Mouse (Mus musculus) stomach, embryonic 16.5 days (tissue): ENCODE measurements around the gene Hpcal4. TPM values are rescaled to one million over a fixed set of nuclear protein-coding genes. Genes with fewer than 3 reads are reported as not detected.
"Not testable (repeated sequence)": the region's sequence is repeated elsewhere in the genome, so short reads cannot be mapped to it uniquely, and the experiment has no call there.

Experiments
- ATAC-seq: fragments of 200-750 bp; cut with Nextera tagmentation; 2 replicates; pipeline ENCODE4 v1.8.0; 2017; ENCODE audit warnings: moderate number of reproducible peaks, moderate TSS enrichment; ENCODE audit not compliant: insufficient read depth, low FRiP score
- H3K27ac ChIP-seq: fragments of 300-500 bp; sonication (generic); 2 replicates; pipeline ENCODE4 v1.5.1; 2014; ENCODE audit warnings: low read length
- H3K27me3 ChIP-seq: fragments of 300-500 bp; sonication (generic); 2 replicates; pipeline ENCODE4 v1.6.1; 2014; ENCODE audit warnings: low read length, control low read depth, mixed read lengths; ENCODE audit not compliant: control insufficient read depth, insufficient read depth
- H3K36me3 ChIP-seq: fragments of 300-500 bp; sonication (generic); 2 replicates; pipeline ENCODE4 v1.6.1; 2014; ENCODE audit warnings: low read length; ENCODE audit not compliant: control insufficient read depth, insufficient read depth
- H3K4me1 ChIP-seq: fragments of 300-500 bp; sonication (generic); 2 replicates; pipeline ENCODE4 v1.6.1; 2014; ENCODE audit warnings: low read length, control low read depth, mixed read lengths; ENCODE audit not compliant: control insufficient read depth, insufficient read depth
- H3K4me2 ChIP-seq: fragments of 300-500 bp; sonication (generic); 2 replicates; pipeline ENCODE4 v1.6.1; 2014; ENCODE audit warnings: low read depth, low read length, mixed read lengths
- H3K4me3 ChIP-seq: fragments of 300-500 bp; sonication (generic); replicated peaks from 2 replicates; pipeline ENCODE4 v1.5.1; 2014; ENCODE audit warnings: mild to moderate bottlenecking, low read length
- H3K9ac ChIP-seq: fragments of 300-500 bp; sonication (generic); 2 replicates; pipeline ENCODE4 v1.6.1; 2014; ENCODE audit warnings: low read length
- H3K9me3 ChIP-seq: fragments of 300-500 bp; sonication (generic); replicated peaks from 2 replicates; pipeline ENCODE4 v1.6.1; 2016; ENCODE audit warnings: low read length, control low read depth; ENCODE audit not compliant: control insufficient read depth
- WGBS: fragments of 180-500 bp; shearing (Covaris S2); extraction: QIAGEN DNeasy Blood & Tissue Kit; methylation state at CpG from one replicate; pipeline ENCODE4 v1.1.7; 2014; 5-methylcytosine and 5-hydroxymethylcytosine counted together
- polyA plus RNA-seq: library from polyadenylated mRNA; unstranded; fragments of >200 nt; fragmentation: Nextera tagmentation; extraction: Ambion mirVana; gene quantifications from 2 replicates; pipeline ENCODE4 v1.2.1, GENCODE M21; 2015

Hpcal4 gene
- polyA plus RNA-seq, 1 experiment from 2014 or later, result 4.2 TPM

- Histone ChIP-seq H3K36me3 (no peaks in the 10 kb centered on the region), H3K9ac (no peak overlapping the region), H3K4me2 (no peak overlapping the region), H3K27ac (no peak overlapping the region), H3K9me3 (no peaks in the 10 kb centered on the region), H3K4me1 (no peaks in the 10 kb centered on the region), H3K4me3 (no peak overlapping the region), H3K27me3 (no peaks in the 10 kb centered on the region)
- ATAC-seq, result no peak
Measured at GRCm38 (mm10) chr4:123155840-123156239, 27.2 kb upstream of the Hpcal4 start.

GRCm38 (mm10) chr4:123160571-123160970 lies 22.5 kb upstream of the Hpcal4 start:
- no peaks in the 10 kb centered on the region for H3K27me3 ChIP-seq
- H3K4me2 ChIP-seq, result no peak overlapping the region
- H3K4me3 ChIP-seq, result no peak overlapping the region
- no peak overlapping the region for H3K27ac ChIP-seq
- peaks cover 7% of the 10 kb centered on the region; the same call in 1 of the 2 replicates for H3K4me1 ChIP-seq
- H3K9me3 ChIP-seq, result no peaks in the 10 kb centered on the region
- ATAC-seq, result no peak
- H3K36me3 ChIP-seq, result no peaks in the 10 kb centered on the region
- H3K9ac ChIP-seq, result no peak overlapping the region
- 71% methylated on average over 6 of the region's 6 CpGs for WGBS

GRCm38 (mm10) chr4:123161251-123161650 lies 21.8 kb upstream of the Hpcal4 start:
- WGBS, result 68% methylated on average over 3 of the region's 3 CpGs
- H3K36me3 ChIP-seq, H3K27ac ChIP-seq, H3K4me1 ChIP-seq, H3K9me3 ChIP-seq, H3K27me3 ChIP-seq, ATAC-seq, H3K4me3 ChIP-seq, H3K9ac ChIP-seq, H3K4me2 ChIP-seq: not testable (repeated sequence)

DNA sequence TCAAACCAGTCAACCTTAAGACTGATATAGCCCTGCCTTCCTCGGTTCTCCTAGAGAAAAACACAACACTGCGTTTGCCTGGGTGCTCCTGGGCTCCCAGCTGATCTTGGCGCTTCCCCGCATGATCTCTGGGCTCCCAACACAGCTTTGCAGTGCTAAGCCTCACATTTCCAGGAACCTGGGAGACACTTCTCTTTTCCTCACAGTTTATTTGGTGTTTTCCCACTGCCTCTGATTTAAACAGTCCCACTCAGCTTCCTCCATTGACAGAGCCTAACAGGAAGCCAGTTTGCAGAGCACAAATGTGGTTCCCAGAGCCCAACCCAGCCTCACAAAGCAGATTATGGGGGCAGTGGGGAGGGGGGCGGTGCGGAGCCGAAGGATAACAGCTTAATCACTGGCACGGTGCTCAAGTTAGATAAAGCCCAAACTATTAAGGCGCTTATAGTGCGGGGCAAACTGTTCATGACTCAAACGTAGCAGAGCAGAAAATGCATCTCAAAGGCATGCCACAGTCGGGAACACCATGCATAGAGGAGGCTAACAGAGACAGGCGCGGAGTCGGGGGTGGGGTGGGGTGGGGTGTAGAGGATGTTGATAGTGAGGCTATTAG lies 20.6 kb upstream of the Hpcal4 start:
- no peak for ATAC-seq
- H3K4me3 ChIP-seq, result 0 out of 2 replicates have a peak overlapping the region, but pooled peaks have one; percentile 10
- peak overlapping the region; percentile 39 for H3K4me2 ChIP-seq
- WGBS, result 13% methylated on average over 15 of the region's 15 CpGs
- peak overlapping the region; percentile 39; the same call in 1 of the 2 replicates for H3K9ac ChIP-seq
- H3K36me3 ChIP-seq, result no peaks in the 10 kb centered on the region
- no peak overlapping the region for H3K27ac ChIP-seq
- H3K27me3 ChIP-seq, result no peaks in the 10 kb centered on the region
- peaks cover 7% of the 10 kb centered on the region; the same call in 1 of the 2 replicates for H3K4me1 ChIP-seq
- H3K9me3 ChIP-seq, result 0 out of 2 replicates have a peak, but pooled peaks cover 3% of the 10 kb centered on the region

GRCm38 (mm10) chr4:123164157-123164556 lies 18.9 kb upstream of the Hpcal4 start:
- Histone ChIP-seq H3K4me3 (no peak overlapping the region), H3K9me3 (0 out of 2 replicates have a peak, but pooled peaks cover 3% of the 10 kb centered on the region), H3K4me2 (no peak overlapping the region), H3K9ac (no peak overlapping the region), H3K27ac (no peak overlapping the region), H3K27me3 (no peaks in the 10 kb centered on the region), H3K36me3 (no peaks in the 10 kb centered on the region), H3K4me1 (peaks cover 7% of the 10 kb centered on the region; the same call in 1 of the 2 replicates)
- WGBS, result 57% methylated on average over 15 of the region's 15 CpGs
- no peak for ATAC-seq

- H3K4me2 ChIP-seq, result no peak overlapping the region
- H3K36me3 ChIP-seq, result no peaks in the 10 kb centered on the region
- no peaks in the 10 kb centered on the region for H3K4me1 ChIP-seq
- H3K27ac ChIP-seq, result no peak overlapping the region
- H3K9ac ChIP-seq, result no peak overlapping the region
- ATAC-seq, result no peak
- H3K4me3 ChIP-seq, result no peak overlapping the region
- peaks cover 7% of the 10 kb centered on the region; the same call in 1 of the 2 replicates for H3K27me3 ChIP-seq
- no peaks in the 10 kb centered on the region for H3K9me3 ChIP-seq
Measured at GRCm38 (mm10) chr4:123171811-123172210, 11.2 kb upstream of the Hpcal4 start.

GRCm38 (mm10) chr4:123183239-123184056 lies 421 bp downstream of the Hpcal4 start:
- no peaks in the 10 kb centered on the region for H3K9me3 ChIP-seq
- H3K27ac ChIP-seq, result no peak overlapping the region
- no peaks in the 10 kb centered on the region for H3K36me3 ChIP-seq
- peaks cover 51% of the 10 kb centered on the region for H3K27me3 ChIP-seq
- peak; percentile 84 for ATAC-seq
- H3K4me2 ChIP-seq, result peak overlapping the region; percentile 78
- H3K4me3 ChIP-seq, result peak overlapping the region; percentile 51
- H3K9ac ChIP-seq, result peak overlapping the region; percentile 60
- WGBS, result 10% methylated on average over 44 of the region's 44 CpGs
- H3K4me1 ChIP-seq, result peaks cover 10% of the 10 kb centered on the region

- 44% methylated on average over 3 of the region's 3 CpGs for WGBS
- Histone ChIP-seq H3K27ac (no peak overlapping the region), H3K27me3 (peaks cover 51% of the 10 kb centered on the region)
Measured at GRCm38 (mm10) chr4:123184816-123185215, 1.8 kb downstream of the Hpcal4 start.

DNA sequence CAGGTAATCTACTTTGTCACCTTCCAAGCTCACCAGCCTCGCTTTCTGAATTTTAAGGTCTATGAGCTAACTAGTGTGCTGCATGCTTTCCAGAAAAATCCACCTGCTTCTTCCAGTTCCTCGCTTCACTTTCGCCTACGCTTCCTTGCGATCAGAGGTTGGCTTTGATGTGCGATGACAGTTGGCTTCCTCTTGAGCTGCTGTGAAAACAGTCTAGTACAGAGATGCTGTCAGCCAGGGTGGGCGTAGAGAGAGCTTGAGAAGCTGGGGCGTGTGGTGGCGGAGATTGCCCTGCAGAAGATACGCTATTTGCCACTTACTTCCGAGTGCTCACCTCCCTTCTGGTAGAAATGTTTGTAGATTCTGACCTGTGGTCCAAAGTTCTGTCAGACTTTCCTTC lies 9.3 kb downstream of the Hpcal4 start:
- no peak for ATAC-seq
- Histone ChIP-seq H3K4me1 (no peaks in the 10 kb centered on the region), H3K27ac (no peak overlapping the region), H3K27me3 (0 out of 2 replicates have a peak, but pooled peaks cover 2% of the 10 kb centered on the region), H3K9me3 (no peaks in the 10 kb centered on the region), H3K4me2 (no peak overlapping the region), H3K9ac (no peak overlapping the region), H3K4me3 (no peak overlapping the region), H3K36me3 (no peaks in the 10 kb centered on the region)
- WGBS, result 82% methylated on average over 11 of the region's 11 CpGs

More at GRCm38 (mm10) chr4:123184816-123185215, 1.8 kb downstream of the Hpcal4 start:
- ATAC-seq, result no peak
- Histone ChIP-seq H3K9me3 (no peaks in the 10 kb centered on the region), H3K4me1 (peaks cover 10% of the 10 kb centered on the region), H3K4me2 (no peak overlapping the region), H3K9ac (no peak overlapping the region), H3K36me3 (no peaks in the 10 kb centered on the region), H3K4me3 (no peak overlapping the region)
